In genomic region chr12:71972619-71973266, GRCm38 (mm10) we compare ENCODE assay signal across 11 mouse cellular contexts.
DNase-seq lines count a peak whose midpoint lies in the region; ATAC-seq and TF ChIP-seq lines count a peak whose summit lies in the region.
"Had no signal": no experiment of that assay in that cellular context is flagged by ENCODE, and none has a peak within 500 bp of the region (broad histone marks: within the 10 kb centered on the region; RNA-seq: fewer than 3 reads in every experiment).

No protein-coding gene starts in this region.

- H3K27ac ChIP-seq in forebrain, postnatal 0 days (ENCODE audit: low read depth, low read length) = peak overlapping the region; percentile 50; the same call in 1 of the 2 replicates
- H3K27ac ChIP-seq in forebrain, embryonic 13.5 days = no peak overlapping the region
- 0 out of 2 replicates have a peak overlapping the region, but pooled peaks have one; percentile 25 for H3K27ac ChIP-seq in lung, embryonic 14.5 days (ENCODE audit: low read depth)
- peak overlapping the region; percentile 26 for H3K27ac ChIP-seq in heart, embryonic 12.5 days (ENCODE audit: poor library complexity, severe bottlenecking)
- H3K27ac ChIP-seq: hindbrain, embryonic 15.5 days; macrophage had no signal

- no peaks in the 10 kb centered on the region for H3K27me3 ChIP-seq in forebrain, postnatal 0 days (ENCODE audit: insufficient read depth, low read length)
- no peaks in the 10 kb centered on the region for H3K27me3 ChIP-seq in forebrain, embryonic 13.5 days
- no peaks in the 10 kb centered on the region for H3K27me3 ChIP-seq in lung, embryonic 14.5 days (ENCODE audit: insufficient read depth, low read length)
- H3K27me3 ChIP-seq in heart, embryonic 12.5 days (replicated peaks) = no peaks in the 10 kb centered on the region
- H3K27me3 ChIP-seq: hindbrain, embryonic 15.5 days had no signal

- H3K4me1 ChIP-seq in forebrain, postnatal 0 days (ENCODE audit: insufficient read depth) = peaks cover 9% of the 10 kb centered on the region; the same call in 1 of the 2 replicates
- H3K4me1 ChIP-seq in forebrain, embryonic 13.5 days = peaks cover 48% of the 10 kb centered on the region
- peaks cover 40% of the 10 kb centered on the region for H3K4me1 ChIP-seq in lung, embryonic 14.5 days (ENCODE audit: insufficient read depth)
- peaks cover 87% of the 10 kb centered on the region for H3K4me1 ChIP-seq in heart, embryonic 12.5 days (replicated peaks)

- H3K9me3 ChIP-seq in forebrain, postnatal 0 days (ENCODE audit: low read length) = no peaks in the 10 kb centered on the region
- no peaks in the 10 kb centered on the region for H3K9me3 ChIP-seq in forebrain, embryonic 13.5 days (replicated peaks)
- no peaks in the 10 kb centered on the region for H3K9me3 ChIP-seq in lung, embryonic 14.5 days (ENCODE audit: low read depth, low read length)
- no peaks in the 10 kb centered on the region for H3K9me3 ChIP-seq in heart, embryonic 12.5 days (replicated peaks)
- H3K9me3 ChIP-seq: hindbrain, embryonic 15.5 days had no signal

- DNase-seq in forebrain, postnatal 0 days = no peak
- DNase-seq in lung, embryonic 14.5 days = peak; percentile 75
- DNase-seq in lung, postnatal 25 days (ENCODE audit: low spot score) = no peak
- DNase-seq in kidney, postnatal 25 days = peak; percentile 31 to 71
- DNase-seq in layer of hippocampus, postnatal 14 days (ENCODE audit: low spot score in 2 of 2) = no peak
- DNase-seq in Muller cell, postnatal 12 days (ENCODE audit: inconsistent ontology term) = no peak
- DNase-seq: B cell, adult 2 months had no signal

- no peak for TF ChIP-seq CTCF in forebrain, postnatal 0 days (IDR thresholded peaks at IDR 0.05; ENCODE audit: low read depth)
- no peak for TF ChIP-seq CTCF in lung, embryonic 14.5 days (IDR thresholded peaks at IDR 0.05; ENCODE audit: low read depth)

- no peak overlapping the region for H3K4me2 ChIP-seq in forebrain, postnatal 0 days (ENCODE audit: low read depth)
- no peak overlapping the region for H3K4me2 ChIP-seq in forebrain, embryonic 13.5 days
- H3K4me2 ChIP-seq in lung, embryonic 14.5 days = no peak overlapping the region
- H3K4me2 ChIP-seq in heart, embryonic 12.5 days = no peak overlapping the region
- H3K4me2 ChIP-seq: hindbrain, embryonic 15.5 days had no signal

- peaks cover 50% of the 10 kb centered on the region for H3K36me3 ChIP-seq in forebrain, postnatal 0 days (ENCODE audit: insufficient read depth)
- H3K36me3 ChIP-seq in forebrain, embryonic 13.5 days (ENCODE audit: poor library complexity, severe bottlenecking) = peaks cover 68% of the 10 kb centered on the region
- peaks cover 41% of the 10 kb centered on the region for H3K36me3 ChIP-seq in lung, embryonic 14.5 days (ENCODE audit: insufficient read depth)
- H3K36me3 ChIP-seq in heart, embryonic 12.5 days = peaks cover 71% of the 10 kb centered on the region

- no peak overlapping the region for H3K9ac ChIP-seq in forebrain, postnatal 0 days
- no peak overlapping the region for H3K9ac ChIP-seq in forebrain, embryonic 13.5 days
- no peak overlapping the region for H3K9ac ChIP-seq in lung, embryonic 14.5 days
- no peak overlapping the region for H3K9ac ChIP-seq in heart, embryonic 12.5 days
- H3K9ac ChIP-seq: hindbrain, embryonic 15.5 days had no signal

- 81% methylated on average over 12 of the region's 12 CpGs for WGBS in forebrain, postnatal 0 days
- WGBS in forebrain, embryonic 13.5 days = 92% methylated on average over 12 of the region's 12 CpGs
- WGBS in lung, embryonic 14.5 days = 36% methylated on average over 12 of the region's 12 CpGs
- 73% methylated on average over 12 of the region's 12 CpGs for WGBS in heart, embryonic 12.5 days

- H3K4me3 ChIP-seq in forebrain, postnatal 0 days (ENCODE audit: low read depth, low read length) = no peak overlapping the region
- H3K4me3 ChIP-seq in forebrain, embryonic 13.5 days = no peak overlapping the region
- H3K4me3 ChIP-seq in lung, embryonic 14.5 days (ENCODE audit: low read depth, low read length) = no peak overlapping the region
- no peak overlapping the region for H3K4me3 ChIP-seq in heart, embryonic 12.5 days
- H3K4me3 ChIP-seq: hindbrain, embryonic 15.5 days had no signal

- ATAC-seq in forebrain, postnatal 0 days = no peak
- no peak for ATAC-seq in forebrain, embryonic 13.5 days
- ATAC-seq in lung, embryonic 14.5 days (ENCODE audit: insufficient read depth) = peak; percentile 19; the same call in 1 of the 2 replicates
- no peak for ATAC-seq in heart, embryonic 12.5 days (ENCODE audit: insufficient number of reproducible peaks, low FRiP score)

Comparison
In these comparisons a context has a peak if more than half of its experiments do, and no peak if none do; other contexts are left out.
1. DNase-seq: peak in lung, embryonic 14.5 days (single experiment) and kidney, postnatal 25 days (2 of 2); none in forebrain, postnatal 0 days (single experiment), lung, postnatal 25 days (single experiment), layer of hippocampus, postnatal 14 days (0 of 2) and Muller cell, postnatal 12 days (single experiment).